Comparison of ENCODE assay signal across 8 mouse cellular contexts in the genomic region with DNA sequence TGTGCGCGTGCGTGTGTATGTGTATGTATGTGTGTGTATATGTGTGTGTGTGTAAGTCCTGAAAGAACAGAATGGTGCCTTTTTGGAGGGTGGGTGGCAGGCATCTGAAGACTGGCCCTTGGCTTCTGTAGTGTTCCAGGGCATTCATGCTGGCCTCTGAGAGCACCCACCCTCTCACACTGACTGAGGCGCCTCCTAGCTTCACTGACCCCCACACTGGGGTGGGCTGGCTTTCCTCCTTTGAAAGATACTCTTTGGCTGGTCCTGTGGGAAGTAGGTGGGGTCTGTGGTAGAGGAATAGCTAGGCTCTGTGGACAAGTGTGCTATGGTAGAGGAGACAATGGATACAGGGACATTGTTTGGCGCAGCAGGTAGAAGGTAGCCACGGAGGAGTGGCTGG.
A peak's percentile ranks its signal among the peaks of the same experiment; 100 is the strongest.
DNase-seq lines count a peak whose midpoint lies in the region; ATAC-seq and TF ChIP-seq lines count a peak whose summit lies in the region.

No protein-coding gene starts in this region.

- intact Hi-C loops in heart, postnatal 36 days (cut with DNase I), result no loop called here

- no peak for ATAC-seq in heart, embryonic 12.5 days (ENCODE audit: insufficient number of reproducible peaks, low FRiP score)
- ATAC-seq in lung, postnatal 0 days, result no peak
- ATAC-seq in limb, embryonic 15.5 days (ENCODE audit: insufficient number of reproducible peaks, low FRiP score, low TSS enrichment, low read depth), result peak; percentile 4; the same call in 1 of the 2 replicates

- TF ChIP-seq EP300 in lung, postnatal 0 days (IDR thresholded peaks at IDR 0.05), result no peak

- peaks cover 54% of the 10 kb centered on the region for H3K4me1 ChIP-seq in heart, embryonic 12.5 days (replicated peaks)
- peaks cover 10% of the 10 kb centered on the region; the same call in 1 of the 2 replicates for H3K4me1 ChIP-seq in lung, postnatal 0 days (ENCODE audit: insufficient read depth, low read depth, low read length)
- peaks cover 29% of the 10 kb centered on the region for H3K4me1 ChIP-seq in lung, adult 2 months (ENCODE audit: control insufficient read depth, insufficient read depth, low read length)
- peaks cover 37% of the 10 kb centered on the region for H3K4me1 ChIP-seq in limb, embryonic 15.5 days

- no peaks in the 10 kb centered on the region for H3K27me3 ChIP-seq in heart, embryonic 12.5 days (replicated peaks)
- H3K27me3 ChIP-seq in lung, postnatal 0 days (replicated peaks; ENCODE audit: insufficient read depth, low read length), result no peaks in the 10 kb centered on the region
- H3K27me3 ChIP-seq in limb, embryonic 15.5 days, result no peaks in the 10 kb centered on the region

- no peak for TF ChIP-seq CTCF in lung, postnatal 0 days (IDR thresholded peaks at IDR 0.05)
- TF ChIP-seq CTCF in lung, adult 2 months (IDR thresholded peaks at IDR 0.05; ENCODE audit: insufficient read depth, low read length), result no peak

- H3K4me2 ChIP-seq in heart, embryonic 12.5 days, result no peak overlapping the region
- no peak overlapping the region for H3K4me2 ChIP-seq in lung, postnatal 0 days (replicated peaks; ENCODE audit: low read depth, low read length)
- H3K4me2 ChIP-seq in limb, embryonic 15.5 days, result no peak overlapping the region

- peak overlapping the region; percentile 82 for H3K27ac ChIP-seq in heart, embryonic 12.5 days (ENCODE audit: poor library complexity, severe bottlenecking)
- H3K27ac ChIP-seq in lung, postnatal 0 days (ENCODE audit: low read length), result peak overlapping the region; percentile 39
- peak overlapping the region; percentile 88 for H3K27ac ChIP-seq in limb, embryonic 15.5 days

- peak overlapping the region; percentile 59; the same call in 1 of the 2 replicates for H3K9ac ChIP-seq in heart, embryonic 12.5 days
- no peak overlapping the region for H3K9ac ChIP-seq in lung, postnatal 0 days (replicated peaks; ENCODE audit: low read depth)
- H3K9ac ChIP-seq in limb, embryonic 15.5 days, result no peak overlapping the region

- H3K4me3 ChIP-seq in heart, embryonic 12.5 days, result no peak overlapping the region
- no peak overlapping the region for H3K4me3 ChIP-seq in lung, postnatal 0 days (ENCODE audit: low read depth, low read length)
- H3K4me3 ChIP-seq in lung, adult 2 months (replicated peaks; ENCODE audit: extremely low read depth, low read depth, low read length), result no peak overlapping the region
- no peak overlapping the region for H3K4me3 ChIP-seq in limb, embryonic 15.5 days

- no peak for DNase-seq in heart, postnatal 36 days
- no peak for DNase-seq in lung, postnatal 0 days (ENCODE audit: low spot score)
- DNase-seq in lung, adult 2 months, result no peak
- DNase-seq in layer of hippocampus, adult 8-10 months (ENCODE audit: low spot score in 2 of 2), result no peak
- no peak for DNase-seq in cerebellum, postnatal 4 days (ENCODE audit: low spot score in 2 of 2)
- DNase-seq in cerebellum, adult 8-10 months, result no peak

- WGBS in heart, embryonic 12.5 days, result 74% methylated on average over 6 of the region's 6 CpGs
- WGBS in lung, postnatal 0 days, result 67% methylated on average over 6 of the region's 6 CpGs
- WGBS in lung, adult 2 months, result 77% methylated on average over 6 of the region's 6 CpGs
- 78% methylated on average over 6 of the region's 6 CpGs for WGBS in limb, embryonic 15.5 days

- no peaks in the 10 kb centered on the region for H3K36me3 ChIP-seq in heart, embryonic 12.5 days
- no peaks in the 10 kb centered on the region for H3K36me3 ChIP-seq in lung, postnatal 0 days (ENCODE audit: insufficient read depth, low read length)
- no peaks in the 10 kb centered on the region for H3K36me3 ChIP-seq in limb, embryonic 15.5 days

- H3K9me3 ChIP-seq in heart, embryonic 12.5 days (replicated peaks), result no peaks in the 10 kb centered on the region
- H3K9me3 ChIP-seq in lung, postnatal 0 days (ENCODE audit: low read length), result no peaks in the 10 kb centered on the region
- no peaks in the 10 kb centered on the region for H3K9me3 ChIP-seq in limb, embryonic 15.5 days

- no peak for TF ChIP-seq POLR2A in lung, adult 2 months (IDR thresholded peaks at IDR 0.05; ENCODE audit: borderline replicate concordance, extremely low read depth, low read depth, low read length)
